Mouse (Mus musculus): ENCODE results near the gene Tatdn3. TPM values are rescaled to one million over a fixed set of nuclear protein-coding genes. Genes with fewer than 3 reads are reported as not detected.

The Tatdn3 gene
- total and polyA plus RNA-seq, 3 experiments, result 12.7 to 17.2 (median 12.9) TPM

DNA sequence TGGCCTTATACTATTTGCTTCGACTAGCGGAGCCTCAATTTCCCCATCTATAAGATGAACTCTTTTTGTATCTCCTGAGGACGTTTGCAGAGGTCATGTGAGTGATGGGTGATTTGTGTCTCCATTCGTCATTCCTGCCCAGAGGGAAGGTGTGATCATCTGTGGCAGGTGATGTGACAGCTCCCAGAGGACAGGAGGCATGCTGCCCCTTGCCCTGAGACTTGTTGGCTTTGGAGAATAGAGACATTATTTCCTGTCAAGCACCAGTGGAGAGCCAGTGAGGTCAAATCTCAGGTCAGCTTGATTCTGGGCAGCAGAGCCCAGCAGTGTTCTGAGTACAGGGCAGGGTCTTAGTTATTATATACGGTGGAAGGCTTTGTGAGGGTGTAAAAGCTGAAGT lies 36.4 kb upstream of the Tatdn3 start:
- Histone ChIP-seq H3K9ac (ENCODE audit: insufficient read depth, low read depth) (peak overlapping the region; percentile 78), H3K36me3 (replicated peaks in 1 of 2; ENCODE audit: control insufficient read depth in 1 of 2, insufficient read depth in 1 of 2, low read length in 1 of 2) (peaks cover 12 to 22% of the 10 kb centered on the region in 2 experiments), H3K27me3 (replicated peaks) (no peaks in the 10 kb centered on the region), H3K79me2 (replicated peaks; ENCODE audit: control insufficient read depth, extremely low read depth, insufficient read depth, poor library complexity, severe bottlenecking) (peaks cover 6% of the 10 kb centered on the region; the same call in 1 of the 2 replicates), H3K4me1 (ENCODE audit: control insufficient read depth in 1 of 2, insufficient read depth in 2 of 2) (peaks cover 24 to 76% of the 10 kb centered on the region in 2 experiments), H3K4me2 (ENCODE audit: insufficient read depth, low read depth, poor library complexity, severe bottlenecking) (peak overlapping the region; percentile 84), H3K27ac (ENCODE audit: insufficient read depth, low read depth) (peak overlapping the region; percentile 78), H3K4me3 (replicated peaks in 1 of 3; ENCODE audit: low read depth in 2 of 3, low read length in 2 of 3, poor library complexity in 1 of 3) (peak overlapping the region; percentile 61 to 86 (median 66)), H3K9me3 (replicated peaks; ENCODE audit: low read length) (peaks cover 9% of the 10 kb centered on the region)
- no peak for TF ChIP-seq ZMIZ1 (IDR thresholded peaks at IDR 0.05; ENCODE audit: low read depth, low read length)
- TF ChIP-seq HCFC1 (IDR thresholded peaks at IDR 0.05; ENCODE audit: low read depth, low read length), result no peak
- no peak for TF ChIP-seq USF1 (IDR thresholded peaks at IDR 0.05; ENCODE audit: low read depth, low read length)
- no peak for TF ChIP-seq POLR2AphosphoS2 (IDR thresholded peaks at IDR 0.05; ENCODE audit: low read depth, low read length)
- no peak for TF ChIP-seq MAFK (IDR thresholded peaks at IDR 0.05; ENCODE audit: insufficient replicate concordance, low read length)
- no peak for TF ChIP-seq MAZ (IDR thresholded peaks at IDR 0.05; ENCODE audit: low read depth, low read length)
- no peak for TF ChIP-seq RCOR1 (conservative IDR thresholded peaks at IDR 0.05; ENCODE audit: low read depth, low read length)
- TF ChIP-seq EP300 (IDR thresholded peaks at IDR 0.05; ENCODE audit: low read length), result no peak
- TF ChIP-seq BHLHE40 (IDR thresholded peaks at IDR 0.05; ENCODE audit: low read depth, low read length), result peak; percentile 86
- TF ChIP-seq UBTF (IDR thresholded peaks at IDR 0.05; ENCODE audit: low read depth, low read length), result no peak
- no peak for TF ChIP-seq NRF1 (IDR thresholded peaks at IDR 0.05; ENCODE audit: low read depth, low read length)
- no peak for TF ChIP-seq GABPA (IDR thresholded peaks at IDR 0.05; ENCODE audit: insufficient replicate concordance, low read depth, low read length)
- no peak for TF ChIP-seq JUN (IDR thresholded peaks at IDR 0.05; ENCODE audit: insufficient read depth, low read depth, low read length)
- no peak for TF ChIP-seq RAD21 (IDR thresholded peaks at IDR 0.05; ENCODE audit: low read depth, low read length)
- TF ChIP-seq POLR2A (IDR thresholded peaks at IDR 0.05; ENCODE audit: low read depth, low read length), result no peak
- peak; percentile 37; the same call in 1 of the 2 replicates for TF ChIP-seq CHD2 (IDR thresholded peaks at IDR 0.05; ENCODE audit: low read length)
- no peak for TF ChIP-seq ELF1 (IDR thresholded peaks at IDR 0.05; ENCODE audit: low read depth, low read length)
- TF ChIP-seq MYC (IDR thresholded peaks at IDR 0.05; ENCODE audit: low read depth, low read length), result no peak
- TF ChIP-seq ZC3H11A (IDR thresholded peaks at IDR 0.05; ENCODE audit: low read depth, low read length), result no peak
- TF ChIP-seq TBP (conservative IDR thresholded peaks at IDR 0.05; ENCODE audit: low read depth, low read length), result no peak
- TF ChIP-seq TCF12 (IDR thresholded peaks at IDR 0.05; ENCODE audit: low read depth, low read length), result no peak; the same call in 1 of the 2 replicates
- TF ChIP-seq SMC3 (IDR thresholded peaks at IDR 0.05; ENCODE audit: low read depth, low read length), result no peak
- TF ChIP-seq NELFE (IDR thresholded peaks at IDR 0.05; ENCODE audit: low read depth, low read length), result no peak
- TF ChIP-seq ZNF384 (IDR thresholded peaks at IDR 0.05; ENCODE audit: low read depth, low read length), result no peak
- TF ChIP-seq MAX (IDR thresholded peaks at IDR 0.05; ENCODE audit: low read length), result 0 out of 2 replicates have a peak, but pooled peaks have one; percentile 46
- no peak for TF ChIP-seq USF2 (conservative IDR thresholded peaks at IDR 0.05; ENCODE audit: low read depth, low read length)
- no peak for TF ChIP-seq ZKSCAN1 (IDR thresholded peaks at IDR 0.05; ENCODE audit: borderline replicate concordance, low read depth, low read length)
- 0 out of 2 replicates have a peak, but pooled peaks have one; percentile 17 for TF ChIP-seq KAT2A (IDR thresholded peaks at IDR 0.05; ENCODE audit: insufficient replicate concordance, low read length)
- no peak for TF ChIP-seq E2F4 (IDR thresholded peaks at IDR 0.05; ENCODE audit: insufficient replicate concordance, low read depth, low read length)
- TF ChIP-seq MXI1 (IDR thresholded peaks at IDR 0.05; ENCODE audit: low read depth, low read length), result peak; percentile 58; the same call in 1 of the 2 replicates
- peak; percentile 72 for TF ChIP-seq ETS1 (conservative IDR thresholded peaks at IDR 0.05; ENCODE audit: low read depth, low read length)
- TF ChIP-seq CHD1 (IDR thresholded peaks at IDR 0.05; ENCODE audit: low read depth, low read length), result peak; percentile 59; the same call in 1 of the 2 replicates
- no peak for TF ChIP-seq JUND (conservative IDR thresholded peaks at IDR 0.05; ENCODE audit: low read depth, low read length)
- TF ChIP-seq PAX5 (IDR thresholded peaks at IDR 0.05; ENCODE audit: low read length), result no peak
- TF ChIP-seq IRF4 (IDR thresholded peaks at IDR 0.05; ENCODE audit: low read depth, low read length), result peak; percentile 31; the same call in 1 of the 2 replicates
- TF ChIP-seq CTCF (conservative IDR thresholded peaks at IDR 0.05 in 1 of 2, IDR thresholded peaks at IDR 0.05 in 1 of 2; ENCODE audit: low read depth in 2 of 2, low read length in 2 of 2), result no peak
- TF ChIP-seq SIN3A (IDR thresholded peaks at IDR 0.05; ENCODE audit: low read length), result 0 out of 2 replicates have a peak, but pooled peaks have one; percentile 36
- 0 out of 2 replicates have a peak, but pooled peaks have one; percentile 34 for TF ChIP-seq MEF2A (IDR thresholded peaks at IDR 0.05; ENCODE audit: borderline replicate concordance, low read depth, low read length)
- dilution Hi-C loops (cut with MboI; ENCODE audit: extremely low pct_ligation_motif_present, extremely low pct_unique_long_range_greater_than_20kb, low sequenced_read_pairs) (no loop called here), in situ Hi-C loops (cut with MboI; ENCODE audit: low pct_ligation_motif_present, low pct_unique_long_range_greater_than_20kb, low sequenced_read_pairs) (loop anchor here (10.0 kb wide), 1 partner anchor 86 kb away; no protein-coding TSS in a partner anchor)
- DNase-seq (ENCODE audit: extremely low read depth), result no peak
